Mouse (Mus musculus): ENCODE data around the gene Golga2. TPM values are rescaled to one million over a fixed set of nuclear protein-coding genes. Genes with fewer than 3 reads are reported as not detected.
A peak's percentile ranks its signal among the peaks of the same experiment; 100 is the strongest.
"Not testable (repeated sequence)": the region's sequence is repeated elsewhere in the genome, so short reads cannot be mapped to it uniquely, and the experiment has no call there.

Gene Golga2
- total RNA-seq, 2 experiments from 2014 or later = 74.5 to 78.2 TPM

GRCm38 (mm10) chr2:32287923-32288367 is 761 bp downstream of the Golga2 start, which contains the start of gene Swi5:
TSS of gene Swi5 (minus strand) at chr2:32288075.
- intact Hi-C loops (cut with DNase I) = no loop called here
- DNase-seq = peak; percentile 95 to 97

GRCm38 (mm10) chr2:32288371-32288931 is 1.3 kb downstream of the Golga2 start:
- no peak for DNase-seq
- intact Hi-C loops (cut with DNase I) = no loop called here

- no peak for DNase-seq
- intact Hi-C loops (cut with DNase I) = no loop called here
These were observed 2.4 kb downstream of the Golga2 start for GRCm38 (mm10) chr2:32289578-32289977.

GRCm38 (mm10) chr2:32294348-32294747 is 7.2 kb downstream of the Golga2 start:
- DNase-seq = peak; percentile 62 to 64
- intact Hi-C loops (cut with DNase I) = no loop called here

DNA sequence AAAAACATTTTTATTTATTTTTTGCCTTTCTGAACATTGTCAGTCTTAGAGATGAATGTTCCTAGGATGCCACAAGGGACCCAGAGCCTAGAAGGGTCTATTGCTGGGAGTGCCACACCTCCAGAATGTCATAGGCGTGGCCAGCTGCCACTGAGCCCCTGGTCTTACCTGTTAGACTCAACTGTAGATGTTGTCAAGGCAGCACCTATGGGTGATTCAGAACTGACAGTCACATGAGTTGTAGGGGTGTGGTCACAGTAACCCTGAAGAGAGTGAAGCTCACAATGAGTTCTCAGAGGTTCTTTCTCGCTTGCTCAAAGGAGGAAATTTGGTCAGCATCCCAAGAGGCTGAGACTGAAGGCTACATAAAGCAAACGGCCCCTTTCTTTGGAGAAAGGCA is 8.1 kb downstream of the Golga2 start:
- DNase-seq = no peak

DNA sequence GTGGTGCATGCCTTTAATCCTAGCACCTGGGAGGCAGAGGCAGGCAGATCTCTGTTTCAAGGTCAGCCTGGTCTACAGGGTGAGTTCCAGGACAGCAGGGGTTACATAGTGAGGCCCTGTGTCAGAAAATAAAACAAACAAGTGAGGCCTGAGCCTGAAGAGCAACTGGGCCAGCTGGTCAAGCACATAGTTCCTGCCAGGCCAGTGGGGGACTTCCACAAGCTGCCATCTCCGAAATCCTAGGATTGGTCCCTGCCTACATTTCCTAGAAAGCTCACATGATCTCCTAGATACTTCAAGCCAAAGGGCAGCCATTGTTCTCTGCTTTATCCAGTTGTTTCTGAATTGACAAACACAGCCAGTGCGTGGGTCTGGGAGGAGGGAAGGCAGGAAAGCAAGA is 8.7 kb downstream of the Golga2 start:
- intact Hi-C loops (cut with DNase I); DNase-seq: not testable (repeated sequence)

More for the DNA sequence above, 8.1 kb downstream of the Golga2 start:
- intact Hi-C loops (cut with DNase I) = no loop called here

GRCm38 (mm10) chr2:32299469-32299868 is 12.3 kb downstream of the Golga2 start:
- no peak for DNase-seq
- intact Hi-C loops (cut with DNase I) = no loop called here

GRCm38 (mm10) chr2:32302952-32303351 is 15.8 kb downstream of the Golga2 start:
- intact Hi-C loops (cut with DNase I) = no loop called here

GRCm38 (mm10) chr2:32304145-32304832 is 17.1 kb downstream of the Golga2 start:
- DNase-seq = peak; percentile 50 to 64
- intact Hi-C loops (cut with DNase I) = no loop called here

More at GRCm38 (mm10) chr2:32302952-32303351, 15.8 kb downstream of the Golga2 start:
- DNase-seq = no peak

GRCm38 (mm10) chr2:32305668-32306067 is 18.5 kb downstream of the Golga2 start:
- DNase-seq = no peak
- intact Hi-C loops (cut with DNase I) = no loop called here

DNA sequence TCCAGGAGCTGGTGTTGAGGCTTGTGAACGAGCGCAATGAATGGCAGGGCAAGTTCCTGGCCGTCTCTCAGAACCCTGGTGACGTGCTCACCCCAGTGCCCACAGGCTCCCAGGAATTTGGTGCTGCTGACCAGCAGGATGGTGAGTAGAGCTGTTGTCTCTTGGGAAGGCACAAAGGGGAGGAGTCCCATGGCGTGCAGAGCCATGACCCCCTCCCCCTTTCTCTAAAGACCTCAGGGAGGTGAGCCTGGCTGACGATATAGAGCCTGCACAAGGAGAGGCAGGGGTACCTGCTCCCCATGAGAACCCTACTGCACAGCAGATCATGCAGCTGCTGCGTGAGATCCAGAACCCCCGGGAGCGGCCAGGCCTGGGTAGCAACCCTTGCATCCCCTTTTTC is 19.0 kb downstream of the Golga2 start:
- intact Hi-C loops (cut with DNase I) = no loop called here
- DNase-seq = no peak

DNA sequence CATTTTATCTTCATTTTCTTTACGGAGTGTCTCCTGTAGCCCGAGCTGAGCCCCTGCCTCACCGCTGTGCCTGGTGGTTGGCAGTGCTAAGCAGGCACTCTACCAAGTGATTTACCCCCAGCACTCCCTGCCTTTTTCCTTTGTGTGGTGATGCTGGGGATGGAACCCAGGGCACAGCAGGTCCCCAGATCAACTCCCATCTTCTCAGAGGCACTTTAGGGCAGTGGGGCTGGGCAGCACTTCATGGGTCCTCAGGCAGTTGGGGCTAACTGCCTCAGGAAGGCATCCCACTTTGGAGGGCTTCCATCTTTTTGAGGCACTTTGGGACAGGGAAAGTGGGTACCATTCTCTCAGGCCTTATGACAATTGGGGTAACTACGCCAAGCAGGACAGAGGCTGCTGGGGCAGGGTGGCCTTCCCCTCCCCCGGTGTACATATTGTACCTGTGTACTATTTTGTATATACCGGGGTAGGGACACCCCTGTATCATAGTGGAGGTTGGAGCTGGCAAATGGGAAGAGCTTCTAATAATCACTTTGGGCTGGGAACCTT is 20.1 kb downstream of the Golga2 start:
- intact Hi-C loops (cut with DNase I) = no loop called here
- no peak for DNase-seq

GRCm38 (mm10) chr2:32307941-32308760 is 21.0 kb downstream of the Golga2 start:
- DNase-seq = peak; percentile 53 to 59
- intact Hi-C loops (cut with DNase I) = loop anchor here (2.0 kb wide), 1 partner anchor 43 kb away; no protein-coding TSS in a partner anchor

- intact Hi-C loops (cut with DNase I) = loop anchor here (2.0 kb wide), 1 partner anchor 42 kb away; no protein-coding TSS in a partner anchor
- DNase-seq = no peak
These were observed 21.8 kb downstream of the Golga2 start for GRCm38 (mm10) chr2:32308870-32309568.

- intact Hi-C loops (cut with DNase I) = loop anchor here (5.0 kb wide), 1 partner anchor 87 kb away; the partner anchor contains the start of gene Ptges2
- peak in 1 of 2 experiments; percentile 13 for DNase-seq
These were observed 23.1 kb downstream of the Golga2 start for GRCm38 (mm10) chr2:32310096-32310845.

GRCm38 (mm10) chr2:32311443-32312317 is 24.5 kb downstream of the Golga2 start:
- no peak for DNase-seq
- intact Hi-C loops (cut with DNase I) = loop anchor here (5.0 kb wide), 1 partner anchor 86 kb away; the partner anchor contains the start of gene Ptges2

GRCm38 (mm10) chr2:32312318-32312964 is 25.3 kb downstream of the Golga2 start:
- intact Hi-C loops (cut with DNase I) = loop anchor here (5.0 kb wide), 1 partner anchor 85 kb away; the partner anchor contains the start of gene Ptges2
- peak; percentile 64 to 77 for DNase-seq

DNA sequence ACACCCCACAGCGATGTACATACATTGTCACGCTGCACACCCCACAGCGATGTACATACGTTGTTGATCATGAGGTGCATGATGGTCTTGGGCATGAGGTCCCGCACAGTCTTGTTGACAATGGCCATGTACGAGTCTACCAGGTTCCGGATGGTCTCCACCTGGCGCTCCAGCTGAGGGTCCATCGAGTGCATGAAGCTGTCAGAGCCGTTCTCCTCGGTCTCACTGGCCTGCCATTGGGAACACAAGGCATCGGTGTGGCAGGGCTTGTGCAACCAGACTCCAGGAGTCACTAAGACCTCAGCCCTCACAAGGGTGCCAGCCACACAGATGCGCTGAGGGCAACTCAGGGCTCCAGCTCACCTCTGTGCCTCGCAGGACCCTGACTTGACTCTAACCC is 27.6 kb downstream of the Golga2 start:
- no peak for DNase-seq
- intact Hi-C loops (cut with DNase I) = loop anchor here (5.0 kb wide), 1 partner anchor 82 kb away; the partner anchor contains the start of gene Ptges2

Measured in heart, postnatal 36 days (tissue).